Mouse (Mus musculus) testis, adult 2 months (tissue): ENCODE data around the gene Gm8369.

Experiments
- CTCF ChIP-seq: fragments of 200-500 bp; IDR thresholded peaks from 2 replicates; pipeline ENCODE4 v1.5.1; 2012; ENCODE audit warnings: low read depth, mild to moderate bottlenecking, inconsistent platforms, low read length, moderate library complexity; ENCODE audit not compliant: control insufficient read depth, insufficient read depth, insufficient replicate concordance
- POLR2A ChIP-seq: fragments of 200-500 bp; IDR thresholded peaks from 2 replicates; pipeline ENCODE4 v1.6.1; 2012; ENCODE audit warnings: low read depth, mild to moderate bottlenecking, inconsistent platforms, low read length, moderate library complexity; ENCODE audit not compliant: control insufficient read depth

GRCm38 (mm10) chr19:11443964-11444363 is 41.8 kb upstream of the Gm8369 start:
- TF ChIP-seq CTCF (no peak), POLR2A (no peak)
